Mouse (Mus musculus) adipocyte (in vitro differentiated cells): ENCODE measurements around the gene Csde1.
A peak's percentile ranks its signal among the peaks of the same experiment; 100 is the strongest.

Experiments used
- DNase-seq: peaks from one replicate; pipeline ENCODE4 v3.0.0-alpha.2; 2016; ENCODE audit warnings: low spot score

Csde1 gene

GRCm38 (mm10) chr3:103058207-103059157 lies 38.3 kb downstream of the Csde1 start, which contains the start of gene Nras:
TSS of gene Nras (plus strand) at chr3:103058285.
- DNase-seq = peak; percentile 95

DNA sequence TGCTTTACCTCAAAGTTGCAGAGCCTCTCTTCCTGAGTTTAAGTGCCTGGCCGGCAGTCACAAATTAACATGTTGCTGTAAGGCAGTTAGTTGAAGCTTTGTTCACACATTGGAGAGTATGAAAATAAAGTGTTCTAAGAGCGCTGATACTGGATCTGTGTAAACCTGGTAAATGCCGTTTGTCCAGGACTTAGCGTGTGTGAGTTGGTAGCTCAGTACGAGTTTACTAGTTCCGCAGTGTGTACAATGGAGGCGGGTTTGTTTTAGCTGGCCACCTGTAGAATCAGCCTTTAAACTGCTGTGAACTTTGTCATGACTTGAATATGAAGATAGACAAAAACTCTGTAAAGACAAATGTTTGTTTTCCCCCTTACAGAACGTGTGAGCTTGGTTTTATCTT lies 46.7 kb downstream of the Csde1 start:
- DNase-seq = no peak

GRCm38 (mm10) chr3:103068971-103069370 lies 48.7 kb downstream of the Csde1 start:
- DNase-seq = no peak

DNA sequence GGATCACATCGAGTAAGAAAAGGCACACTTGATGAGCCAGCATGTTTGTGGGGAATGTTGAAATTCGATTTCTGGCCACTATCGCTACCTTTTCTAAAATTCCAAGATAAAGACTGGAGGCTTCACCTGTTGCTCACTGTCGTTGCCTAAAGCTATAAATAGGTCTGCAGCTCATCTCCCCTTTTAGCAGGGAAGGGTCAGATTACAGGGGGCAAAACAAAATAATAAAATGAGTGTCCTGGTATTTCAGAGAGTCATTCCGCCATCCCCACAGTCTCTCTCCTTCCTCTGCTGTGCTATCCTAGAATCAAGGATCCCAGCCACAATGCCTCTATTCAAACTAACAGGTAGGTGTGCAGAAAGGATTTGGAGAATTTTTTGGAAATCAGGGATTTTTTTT lies 53.5 kb downstream of the Csde1 start, which contains the start of gene Ampd1:
Ampd1 (plus strand) TSS at position 244 of the 400 bp plus-strand sequence.
- DNase-seq = no peak

GRCm38 (mm10) chr3:103075871-103076270 lies 55.6 kb downstream of the Csde1 start:
- DNase-seq = no peak

GRCm38 (mm10) chr3:103076476-103076875 lies 56.2 kb downstream of the Csde1 start:
- no peak for DNase-seq

DNA sequence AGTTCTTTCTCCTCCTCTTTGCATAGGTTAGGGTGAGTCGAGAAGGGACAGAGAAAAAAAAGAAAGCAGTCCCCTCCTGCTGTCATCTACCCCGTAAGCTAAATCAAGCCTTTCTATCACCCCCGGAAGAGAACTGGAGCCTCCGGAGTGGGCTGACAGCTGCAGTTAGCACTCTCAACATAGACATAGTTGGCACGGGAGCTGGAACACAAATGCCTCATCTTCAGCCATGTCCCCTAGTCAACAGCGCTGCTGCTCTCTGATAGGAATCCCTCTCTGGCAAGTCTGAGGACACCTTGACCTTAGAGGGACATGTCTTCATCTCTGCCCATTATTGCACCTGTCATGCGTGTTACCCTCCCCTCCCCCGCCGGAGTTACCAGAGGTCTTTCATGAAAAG lies 59.1 kb downstream of the Csde1 start:
- no peak for DNase-seq

DNA sequence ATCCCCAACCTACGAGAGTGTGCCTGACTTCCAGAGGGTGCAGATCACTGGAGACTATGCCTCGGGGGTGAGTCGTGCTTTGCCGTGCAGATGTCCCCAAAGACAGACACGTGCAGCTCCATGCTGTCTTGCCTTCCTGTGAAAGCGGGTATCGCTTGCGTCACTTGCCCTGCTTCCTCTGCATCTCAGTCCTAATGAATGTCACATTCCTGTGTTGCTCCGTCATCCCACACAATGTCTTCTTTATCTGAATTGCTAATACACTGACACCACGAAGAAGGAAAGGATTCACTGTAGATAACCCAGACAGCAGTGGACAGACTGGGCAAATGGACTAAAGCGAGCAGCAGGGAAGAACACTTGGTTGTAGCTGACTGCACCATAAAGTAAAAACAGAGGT lies 60.8 kb downstream of the Csde1 start:
- DNase-seq = no peak

GRCm38 (mm10) chr3:103081861-103082453 lies 61.7 kb downstream of the Csde1 start:
- no peak for DNase-seq

DNA sequence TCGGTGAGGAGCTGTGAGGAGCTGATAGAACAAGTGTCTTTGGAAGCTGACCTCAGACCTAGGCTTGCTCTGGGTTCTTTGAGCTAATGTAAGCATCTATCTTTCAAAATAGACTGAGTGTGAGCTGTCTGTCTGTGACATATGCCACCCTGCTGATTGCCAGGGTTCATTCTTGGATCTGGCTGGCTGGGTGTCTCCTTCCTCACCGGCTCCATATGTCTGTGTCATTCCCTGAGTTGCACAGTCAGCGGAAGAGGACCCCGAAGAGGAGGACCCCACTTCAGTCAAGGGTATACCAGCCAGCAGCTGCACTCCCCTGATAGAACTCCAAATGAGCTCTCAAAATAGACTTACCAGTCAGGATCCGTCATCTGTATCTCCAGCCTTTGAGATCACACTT lies 62.5 kb downstream of the Csde1 start:
- no peak for DNase-seq

GRCm38 (mm10) chr3:103085986-103086385 lies 65.8 kb downstream of the Csde1 start:
- no peak for DNase-seq

- DNase-seq = no peak
Observed at GRCm38 (mm10) chr3:103091753-103092152, 71.5 kb downstream of the Csde1 start.

DNA sequence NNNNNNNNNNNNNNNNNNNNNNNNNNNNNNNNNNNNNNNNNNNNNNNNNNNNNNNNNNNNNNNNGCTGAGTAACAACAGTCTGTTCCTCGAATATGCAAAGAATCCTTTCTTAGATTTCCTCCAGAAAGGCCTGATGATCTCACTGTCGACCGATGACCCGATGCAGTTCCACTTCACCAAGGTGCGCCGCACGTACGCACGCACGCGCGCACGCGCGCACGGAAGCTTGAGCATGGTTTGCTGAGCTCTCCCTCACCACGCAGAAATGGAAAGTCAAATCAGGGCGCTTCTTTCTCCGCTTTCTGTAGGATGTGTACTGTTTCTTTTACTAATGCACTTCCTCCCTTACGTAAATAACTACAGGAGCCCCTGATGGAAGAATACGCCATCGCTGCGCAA lies 78.4 kb downstream of the Csde1 start:
- DNase-seq = no peak

GRCm38 (mm10) chr3:103099667-103100066 lies 79.4 kb downstream of the Csde1 start:
- DNase-seq = no peak

- peak; percentile 51 for DNase-seq
Observed at GRCm38 (mm10) chr3:103100735-103101134, 80.5 kb downstream of the Csde1 start.

GRCm38 (mm10) chr3:103101194-103101593 lies 81.0 kb downstream of the Csde1 start:
- DNase-seq = no peak

GRCm38 (mm10) chr3:103101909-103102308 lies 81.7 kb downstream of the Csde1 start:
- DNase-seq = no peak

- DNase-seq = peak; percentile 83
Observed at GRCm38 (mm10) chr3:103102454-103103390, 82.5 kb downstream of the Csde1 start, which contains the start of gene Dennd2c. TSS of gene Dennd2c (plus strand) at chr3:103102604.
